Mouse (Mus musculus) common myeloid progenitor, adult 5-6 weeks (primary cell): ENCODE results near the gene Map7. TPM values are rescaled to one million over a fixed set of nuclear protein-coding genes. Genes with fewer than 3 reads are reported as not detected.

Experiments
- ATAC-seq: replicated peaks from 2 replicates; pipeline ENCODE4 v1.8.0; 2016; ENCODE audit warnings: low read depth, mild to moderate bottlenecking, moderate TSS enrichment, inconsistent platforms; ENCODE audit not compliant: poor library complexity, severe bottlenecking
- total RNA-seq: library from RNA; stranded (forward); fragments of 200-1000, 187-1606 nt; gene quantifications from 2 replicates; pipeline ENCODE4 v1.2.3, GENCODE M21; 2017

Gene Map7
- total RNA-seq, 1 experiment from 2014 or later: 47.9 TPM

- peak; percentile 79 for ATAC-seq
These were observed 71.3 kb downstream of the Map7 start for GRCm38 (mm10) chr10:20219538-20219937.

- ATAC-seq: no peak
These were observed 72.3 kb downstream of the Map7 start for GRCm38 (mm10) chr10:20220443-20221071.

- ATAC-seq: no peak
These were observed 73.7 kb downstream of the Map7 start for GRCm38 (mm10) chr10:20222011-20222410.

- no peak for ATAC-seq
These were observed 78.5 kb downstream of the Map7 start for GRCm38 (mm10) chr10:20226728-20227127.

- peak; percentile 53 for ATAC-seq
These were observed 81.8 kb downstream of the Map7 start for GRCm38 (mm10) chr10:20230026-20230425.

- peak; percentile 26; the same call in 1 of the 2 replicates for ATAC-seq
These were observed 85.2 kb downstream of the Map7 start for GRCm38 (mm10) chr10:20233451-20233850.

- ATAC-seq: peak; percentile 30; the same call in 1 of the 2 replicates
These were observed 86.2 kb downstream of the Map7 start for GRCm38 (mm10) chr10:20234466-20234865.

GRCm38 (mm10) chr10:20235656-20236055 is 87.4 kb downstream of the Map7 start:
- ATAC-seq: peak; percentile 64

GRCm38 (mm10) chr10:20236241-20236640 is 88.0 kb downstream of the Map7 start:
- ATAC-seq: no peak

- ATAC-seq: no peak
These were observed 90.0 kb downstream of the Map7 start for GRCm38 (mm10) chr10:20238281-20238680.

- no peak for ATAC-seq
These were observed 92.6 kb downstream of the Map7 start for GRCm38 (mm10) chr10:20240858-20241257.

- ATAC-seq: no peak
These were observed 95.0 kb downstream of the Map7 start for GRCm38 (mm10) chr10:20243321-20243720.

GRCm38 (mm10) chr10:20245082-20245481 is 96.8 kb downstream of the Map7 start:
- ATAC-seq: no peak

GRCm38 (mm10) chr10:20249091-20249490 is 100.8 kb downstream of the Map7 start:
- ATAC-seq: no peak

GRCm38 (mm10) chr10:20255579-20255978 is 107.3 kb downstream of the Map7 start:
- no peak for ATAC-seq

- ATAC-seq: no peak
These were observed 108.9 kb downstream of the Map7 start for GRCm38 (mm10) chr10:20257054-20257643.

GRCm38 (mm10) chr10:20257721-20258720 is 109.8 kb downstream of the Map7 start:
- no peak for ATAC-seq

- no peak for ATAC-seq
These were observed 111.2 kb downstream of the Map7 start for GRCm38 (mm10) chr10:20259476-20259875.

GRCm38 (mm10) chr10:20262896-20263295 is 114.6 kb downstream of the Map7 start:
- ATAC-seq: no peak

GRCm38 (mm10) chr10:20264479-20264878 is 116.2 kb downstream of the Map7 start:
- no peak for ATAC-seq

- peak; percentile 71 for ATAC-seq
These were observed 118.8 kb downstream of the Map7 start for GRCm38 (mm10) chr10:20267032-20267431.
